Mouse (Mus musculus): ENCODE data around the gene Bcor. TPM values are rescaled to one million over a fixed set of nuclear protein-coding genes. Genes with fewer than 3 reads are reported as not detected.
A peak's percentile ranks its signal among the peaks of the same experiment; 100 is the strongest.

Gene Bcor
- total and polyA plus RNA-seq, 2 experiments: 2.8 to 5.6 TPM

GRCm38 (mm10) chrX:12158244-12158820, 1.8 kb downstream of the Bcor start:
- DNase-seq (ENCODE audit: extremely low read depth, low read depth, low spot score): no peak
- H3K4me1 ChIP-seq (ENCODE audit: control insufficient read depth, insufficient read depth, low read length): 0 out of 2 replicates have a peak, but pooled peaks cover 1% of the 10 kb centered on the region
- no peaks in the 10 kb centered on the region for H3K36me3 ChIP-seq (ENCODE audit: control insufficient read depth, insufficient read depth, low read length)
- H3K4me3 ChIP-seq (ENCODE audit: insufficient read depth, low read depth, low read length): peak overlapping the region; percentile 59
- peak overlapping the region; percentile 58 for H3K9ac ChIP-seq (ENCODE audit: low read depth, low read length)
- 1% methylated on average over 42 of the region's 44 CpGs for WGBS
- peak overlapping the region; percentile 63 for H3K27ac ChIP-seq (replicated peaks; ENCODE audit: insufficient read depth, low read depth, low read length)
- H3K27me3 ChIP-seq (ENCODE audit: control insufficient read depth, insufficient read depth, low read length): no peaks in the 10 kb centered on the region
- TF ChIP-seq CTCF (IDR thresholded peaks at IDR 0.05; ENCODE audit: low read depth, low read length): no peak
- no peak for TF ChIP-seq POLR2A (IDR thresholded peaks at IDR 0.05; ENCODE audit: extremely low read depth, insufficient read depth, low read length)
- H3K79me2 ChIP-seq (ENCODE audit: control insufficient read depth, insufficient read depth, low read length): no peaks in the 10 kb centered on the region

DNA sequence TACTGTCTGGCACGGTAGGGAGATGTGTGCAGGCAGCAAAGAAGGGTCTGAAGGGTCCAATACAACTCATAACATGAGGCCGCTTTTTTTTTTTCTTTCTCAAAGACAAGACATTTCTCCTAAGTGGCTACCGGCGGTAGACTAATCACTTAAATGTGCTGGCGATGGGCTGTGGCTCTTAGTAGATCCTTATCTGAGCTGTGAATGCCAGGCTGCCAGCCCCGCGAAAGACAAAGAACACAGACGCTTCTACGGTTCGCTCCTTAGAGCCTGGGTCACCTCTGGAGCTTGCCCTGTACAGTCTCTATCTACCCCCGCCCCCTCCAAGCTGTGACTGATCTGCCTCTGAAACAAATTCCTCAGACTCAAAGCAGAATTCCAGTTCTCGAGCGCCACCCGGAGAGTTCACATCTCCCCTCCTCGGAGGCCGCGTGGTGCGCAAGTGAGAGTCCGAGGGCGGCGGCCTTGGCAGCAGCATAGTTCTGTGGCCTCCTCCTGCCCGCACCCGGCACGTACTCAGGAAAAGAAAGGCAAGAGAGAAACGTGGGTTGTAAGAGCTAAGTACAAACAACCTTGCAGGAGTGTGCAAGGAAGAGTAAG, 2.7 kb downstream of the Bcor start:
- Histone ChIP-seq H3K4me3 (ENCODE audit: insufficient read depth, low read depth, low read length) (no peak overlapping the region), H3K27me3 (ENCODE audit: control insufficient read depth, insufficient read depth, low read length) (no peaks in the 10 kb centered on the region), H3K79me2 (ENCODE audit: control insufficient read depth, insufficient read depth, low read length) (no peaks in the 10 kb centered on the region), H3K36me3 (ENCODE audit: control insufficient read depth, insufficient read depth, low read length) (no peaks in the 10 kb centered on the region), H3K9ac (ENCODE audit: low read depth, low read length) (no peak overlapping the region), H3K4me1 (ENCODE audit: control insufficient read depth, insufficient read depth, low read length) (0 out of 2 replicates have a peak, but pooled peaks cover 1% of the 10 kb centered on the region), H3K27ac (replicated peaks; ENCODE audit: insufficient read depth, low read depth, low read length) (no peak overlapping the region; the same call in 1 of the 2 replicates)
- WGBS: 44% methylated on average over 25 of the region's 25 CpGs
- no peak for DNase-seq (ENCODE audit: extremely low read depth, low read depth, low spot score)
- no peak for TF ChIP-seq POLR2A (IDR thresholded peaks at IDR 0.05; ENCODE audit: extremely low read depth, insufficient read depth, low read length)
- no peak for TF ChIP-seq CTCF (IDR thresholded peaks at IDR 0.05; ENCODE audit: low read depth, low read length)

- H3K4me3 ChIP-seq (ENCODE audit: insufficient read depth, low read depth, low read length): peak overlapping the region; percentile 46
- H3K36me3 ChIP-seq (ENCODE audit: control insufficient read depth, insufficient read depth, low read length): no peaks in the 10 kb centered on the region
- peak overlapping the region; percentile 38; the same call in 1 of the 2 replicates for H3K9ac ChIP-seq (ENCODE audit: low read depth, low read length)
- 0 out of 2 replicates have a peak, but pooled peaks cover 1% of the 10 kb centered on the region for H3K4me1 ChIP-seq (ENCODE audit: control insufficient read depth, insufficient read depth, low read length)
- TF ChIP-seq POLR2A (IDR thresholded peaks at IDR 0.05; ENCODE audit: extremely low read depth, insufficient read depth, low read length) (no peak), CTCF (IDR thresholded peaks at IDR 0.05; ENCODE audit: low read depth, low read length) (no peak)
- no peaks in the 10 kb centered on the region for H3K79me2 ChIP-seq (ENCODE audit: control insufficient read depth, insufficient read depth, low read length)
- no peak overlapping the region for H3K27ac ChIP-seq (replicated peaks; ENCODE audit: insufficient read depth, low read depth, low read length)
- H3K27me3 ChIP-seq (ENCODE audit: control insufficient read depth, insufficient read depth, low read length): no peaks in the 10 kb centered on the region
- 9% methylated on average over 29 of the region's 30 CpGs for WGBS
- DNase-seq (ENCODE audit: extremely low read depth, low read depth, low spot score): no peak
Measured at GRCm38 (mm10) chrX:12155842-12156291, 4.3 kb downstream of the Bcor start.

GRCm38 (mm10) chrX:12155068-12155840, 4.9 kb downstream of the Bcor start:
- Histone ChIP-seq H3K4me3 (ENCODE audit: insufficient read depth, low read depth, low read length) (peak overlapping the region; percentile 46; the same call in 1 of the 2 replicates), H3K27ac (replicated peaks; ENCODE audit: insufficient read depth, low read depth, low read length) (no peak overlapping the region), H3K36me3 (ENCODE audit: control insufficient read depth, insufficient read depth, low read length) (no peaks in the 10 kb centered on the region), H3K9ac (ENCODE audit: low read depth, low read length) (peak overlapping the region; percentile 38; the same call in 1 of the 2 replicates), H3K4me1 (ENCODE audit: control insufficient read depth, insufficient read depth, low read length) (0 out of 2 replicates have a peak, but pooled peaks cover 1% of the 10 kb centered on the region), H3K79me2 (ENCODE audit: control insufficient read depth, insufficient read depth, low read length) (no peaks in the 10 kb centered on the region), H3K27me3 (ENCODE audit: control insufficient read depth, insufficient read depth, low read length) (no peaks in the 10 kb centered on the region)
- DNase-seq (ENCODE audit: extremely low read depth, low read depth, low spot score): no peak
- WGBS: 54% methylated on average over 28 of the region's 30 CpGs
- no peak for TF ChIP-seq CTCF (IDR thresholded peaks at IDR 0.05; ENCODE audit: low read depth, low read length)
- no peak for TF ChIP-seq POLR2A (IDR thresholded peaks at IDR 0.05; ENCODE audit: extremely low read depth, insufficient read depth, low read length)

GRCm38 (mm10) chrX:12153141-12154095, 6.7 kb downstream of the Bcor start:
- H3K36me3 ChIP-seq (ENCODE audit: control insufficient read depth, insufficient read depth, low read length): no peaks in the 10 kb centered on the region
- 53% methylated on average over 31 of the region's 31 CpGs for WGBS
- DNase-seq (ENCODE audit: extremely low read depth, low read depth, low spot score): no peak
- TF ChIP-seq POLR2A (IDR thresholded peaks at IDR 0.05; ENCODE audit: extremely low read depth, insufficient read depth, low read length): no peak
- TF ChIP-seq CTCF (IDR thresholded peaks at IDR 0.05; ENCODE audit: low read depth, low read length): no peak
- H3K27me3 ChIP-seq (ENCODE audit: control insufficient read depth, insufficient read depth, low read length): no peaks in the 10 kb centered on the region
- 0 out of 2 replicates have a peak, but pooled peaks cover 1% of the 10 kb centered on the region for H3K4me1 ChIP-seq (ENCODE audit: control insufficient read depth, insufficient read depth, low read length)
- no peak overlapping the region for H3K9ac ChIP-seq (ENCODE audit: low read depth, low read length)
- H3K79me2 ChIP-seq (ENCODE audit: control insufficient read depth, insufficient read depth, low read length): no peaks in the 10 kb centered on the region
- H3K27ac ChIP-seq (replicated peaks; ENCODE audit: insufficient read depth, low read depth, low read length): no peak overlapping the region
- no peak overlapping the region for H3K4me3 ChIP-seq (ENCODE audit: insufficient read depth, low read depth, low read length)

All from liver, adult 2 months (tissue).